Mouse (Mus musculus) lung, adult 2 months (tissue): ENCODE data around the gene Col8a2.

Experiments used
- CTCF ChIP-seq: fragments of 200-500 bp; IDR thresholded peaks from 2 replicates; pipeline ENCODE4 v1.5.1; 2011; ENCODE audit warnings: mild to moderate bottlenecking, low read length, control low read depth; ENCODE audit not compliant: insufficient read depth
- POLR2A ChIP-seq: fragments of 200-500 bp; IDR thresholded peaks from 2 replicates; pipeline ENCODE4 v1.6.1; 2011; ENCODE audit warnings: low read depth, mild to moderate bottlenecking, control low read depth, low read length, borderline replicate concordance; ENCODE audit errors: extremely low read depth

DNA sequence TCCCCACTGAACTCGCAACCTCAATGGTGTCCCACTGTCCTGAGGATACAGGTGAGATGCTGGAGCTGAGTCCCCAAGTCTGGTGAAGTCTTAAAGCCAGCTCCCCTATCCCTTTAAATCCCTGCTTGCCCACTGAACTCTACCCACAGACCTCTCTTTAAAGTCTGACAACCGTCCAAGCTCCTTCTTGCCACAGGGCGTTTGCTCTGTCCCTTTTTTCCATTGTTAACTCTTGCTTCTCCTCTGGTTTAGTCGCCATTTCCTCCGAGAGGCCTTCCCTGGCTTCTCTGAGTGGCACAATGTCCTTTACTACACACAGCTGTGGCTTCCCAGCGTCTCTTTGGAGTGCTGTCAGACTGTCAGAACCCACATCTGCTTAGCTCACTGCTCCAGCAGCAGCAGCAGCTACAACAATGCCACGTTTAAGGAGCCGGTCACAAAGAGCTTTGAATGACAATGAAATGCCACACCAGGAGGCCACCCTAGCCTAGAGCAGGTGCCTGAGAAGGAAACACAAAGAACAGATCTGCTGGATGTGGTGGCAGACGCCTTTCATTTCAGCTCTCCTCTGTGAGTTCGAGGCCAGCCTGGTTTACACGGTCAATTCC lies 38.2 kb upstream of the Col8a2 start:
- TF ChIP-seq CTCF (no peak), POLR2A (no peak)
